8 mouse cellular contexts compared by ENCODE assay signal in the genomic region with DNA sequence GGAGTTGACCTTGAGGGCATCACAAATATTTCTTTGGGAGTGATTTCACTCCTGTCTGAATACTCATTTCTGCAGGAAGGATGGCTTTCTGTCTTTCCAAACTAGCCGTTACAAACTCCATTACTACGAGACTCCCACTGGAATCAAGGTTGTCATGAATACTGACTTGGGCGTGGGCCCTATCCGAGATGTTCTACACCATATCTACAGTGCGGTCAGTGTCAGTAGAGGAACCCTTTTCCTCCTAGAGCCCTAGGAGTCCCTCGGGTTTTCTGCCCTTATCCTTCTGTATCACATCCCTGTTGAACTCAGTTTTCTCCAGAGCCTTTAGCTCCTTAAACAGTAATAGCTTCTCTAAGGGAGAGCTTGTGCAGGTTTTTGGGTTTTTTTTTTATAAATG. TPM values are rescaled to one million over a fixed set of nuclear protein-coding genes. Genes with fewer than 3 reads are reported as not detected.
A peak's percentile ranks its signal among the peaks of the same experiment; 100 is the strongest.
DNase-seq lines count a peak whose midpoint lies in the region; ATAC-seq and TF ChIP-seq lines count a peak whose summit lies in the region.

No protein-coding gene starts in this region.

- H3K4me3 ChIP-seq in heart, postnatal 0 days (ENCODE audit: low read depth, low read length) = peak overlapping the region; percentile 57; the same call in 1 of the 2 replicates
- peak overlapping the region; percentile 78 for H3K4me3 ChIP-seq in embryonic facial prominence, embryonic 10.5 days
- peak overlapping the region; percentile 66 for H3K4me3 ChIP-seq in hindbrain, postnatal 0 days (ENCODE audit: low read length)
- peak overlapping the region; percentile 54 for H3K4me3 ChIP-seq in midbrain, embryonic 15.5 days

- ATAC-seq in heart, postnatal 0 days (ENCODE audit: insufficient read depth, low read depth) = no peak
- no peak for ATAC-seq in hindbrain, postnatal 0 days
- ATAC-seq in midbrain, embryonic 15.5 days (replicated peaks) = no peak
- ATAC-seq in granulocyte monocyte progenitor cell, adult 5-6 weeks (replicated peaks; ENCODE audit: poor library complexity, severe bottlenecking) = no peak

- H3K36me3 ChIP-seq in heart, postnatal 0 days (replicated peaks; ENCODE audit: control insufficient read depth, insufficient read depth, low read length) = peaks cover 5% of the 10 kb centered on the region; the same call in 1 of the 2 replicates
- H3K36me3 ChIP-seq in embryonic facial prominence, embryonic 10.5 days (replicated peaks) = peaks cover 14% of the 10 kb centered on the region
- H3K36me3 ChIP-seq in hindbrain, postnatal 0 days (ENCODE audit: insufficient read depth, low read length) = no peaks in the 10 kb centered on the region
- no peaks in the 10 kb centered on the region for H3K36me3 ChIP-seq in midbrain, embryonic 15.5 days (replicated peaks)

- TF ChIP-seq EP300 in heart, postnatal 0 days (IDR thresholded peaks at IDR 0.05; ENCODE audit: low read depth) = no peak

- intact Hi-C loops in heart, postnatal 10 days (cut with DNase I) = loop anchor here (2.0 to 5.0 kb wide), 2 partner anchors 52 to 70 kb away; partner anchors contain the start of genes Cyb5d1 and Naa38

- H3K27ac ChIP-seq in heart, postnatal 0 days (ENCODE audit: low read depth) = no peak overlapping the region; the same call in 1 of the 2 replicates
- no peak overlapping the region for H3K27ac ChIP-seq in embryonic facial prominence, embryonic 10.5 days (replicated peaks)
- 0 out of 2 replicates have a peak overlapping the region, but pooled peaks have one; percentile 91 for H3K27ac ChIP-seq in hindbrain, postnatal 0 days
- H3K27ac ChIP-seq in midbrain, embryonic 15.5 days = no peak overlapping the region

- no peak overlapping the region for H3K9ac ChIP-seq in heart, postnatal 0 days (replicated peaks; ENCODE audit: low read depth, low read length)
- peak overlapping the region; percentile 75; the same call in 1 of the 2 replicates for H3K9ac ChIP-seq in hindbrain, postnatal 0 days (replicated peaks; ENCODE audit: low read length)
- peak overlapping the region; percentile 66 for H3K9ac ChIP-seq in midbrain, embryonic 15.5 days

- no peak for TF ChIP-seq CTCF in heart, postnatal 0 days (IDR thresholded peaks at IDR 0.05; ENCODE audit: low read depth)
- TF ChIP-seq CTCF in hindbrain, postnatal 0 days (IDR thresholded peaks at IDR 0.05; ENCODE audit: low read depth) = no peak

- no peaks in the 10 kb centered on the region for H3K9me3 ChIP-seq in heart, postnatal 0 days (replicated peaks; ENCODE audit: control insufficient read depth, low read length)
- H3K9me3 ChIP-seq in embryonic facial prominence, embryonic 10.5 days = no peaks in the 10 kb centered on the region
- H3K9me3 ChIP-seq in hindbrain, postnatal 0 days (ENCODE audit: low read length) = no peaks in the 10 kb centered on the region
- H3K9me3 ChIP-seq in midbrain, embryonic 15.5 days = no peaks in the 10 kb centered on the region

- no peak for DNase-seq in heart, postnatal 0 days (ENCODE audit: low spot score)
- DNase-seq in heart, postnatal 10 days = no peak
- DNase-seq in embryonic facial prominence, embryonic 10.5 days (ENCODE audit: low spot score) = no peak
- no peak for DNase-seq in hindbrain, postnatal 0 days (ENCODE audit: low spot score)
- no peak for DNase-seq in right cerebral cortex, postnatal 10 days (ENCODE audit: low spot score in 2 of 2)
- DNase-seq in c-Kit-positive CD71-positive TER-119-positive erythroid progenitor cells, embryonic 14.5 days (ENCODE audit: low spot score) = no peak

- peak overlapping the region; percentile 85 for H3K4me2 ChIP-seq in heart, postnatal 0 days (ENCODE audit: low read depth, low read length)
- peak overlapping the region; percentile 98 for H3K4me2 ChIP-seq in hindbrain, postnatal 0 days (ENCODE audit: low read depth, low read length)
- peak overlapping the region; percentile 84 for H3K4me2 ChIP-seq in midbrain, embryonic 15.5 days

- H3K27me3 ChIP-seq in heart, postnatal 0 days (ENCODE audit: control insufficient read depth, insufficient read depth, low read length) = peaks cover 6% of the 10 kb centered on the region; the same call in 1 of the 2 replicates
- peaks cover 40% of the 10 kb centered on the region for H3K27me3 ChIP-seq in embryonic facial prominence, embryonic 10.5 days (replicated peaks; ENCODE audit: low read depth, poor library complexity, severe bottlenecking)
- no peaks in the 10 kb centered on the region for H3K27me3 ChIP-seq in hindbrain, postnatal 0 days (ENCODE audit: insufficient read depth, low read length)
- no peaks in the 10 kb centered on the region for H3K27me3 ChIP-seq in midbrain, embryonic 15.5 days (replicated peaks)

- WGBS in heart, postnatal 0 days = 76% methylated on average over 6 of the region's 6 CpGs
- 82% methylated on average over 6 of the region's 6 CpGs for WGBS in embryonic facial prominence, embryonic 10.5 days
- WGBS in hindbrain, postnatal 0 days = 83% methylated on average over 6 of the region's 6 CpGs
- 87% methylated on average over 6 of the region's 6 CpGs for WGBS in midbrain, embryonic 15.5 days

- H3K4me1 ChIP-seq in heart, postnatal 0 days (ENCODE audit: control insufficient read depth, insufficient read depth) = peaks cover 34% of the 10 kb centered on the region; the same call in 1 of the 2 replicates
- H3K4me1 ChIP-seq in embryonic facial prominence, embryonic 10.5 days = peaks cover 52% of the 10 kb centered on the region
- peaks cover 18% of the 10 kb centered on the region for H3K4me1 ChIP-seq in hindbrain, postnatal 0 days (ENCODE audit: insufficient read depth, low read length)
- H3K4me1 ChIP-seq in midbrain, embryonic 15.5 days = peaks cover 54% of the 10 kb centered on the region

RNA-seq across cellular contexts. Expression of gene Trappc1, which starts 1.0 kb away (rescaled TPM):
- 240 and 263 TPM in 2 replicates for total RNA-seq in heart, postnatal 0 days (2014; rRNA removed; ENCODE audit: low replicate concordance)
- polyA plus RNA-seq in heart, postnatal 0 days (2015; fragmentation: Nextera tagmentation; extraction: Ambion mirVana) = 180 and 186 TPM in 2 replicates
- 10 to 100 TPM; 71.8 to 73.7 TPM for total RNA-seq in heart, postnatal 10 days (2021)
- polyA plus RNA-seq in embryonic facial prominence, embryonic 10.5 days (2016; fragmentation: Nextera tagmentation; extraction: Ambion mirVana) = 152 and 159 TPM in 2 replicates
- 150 and 157 TPM in 2 replicates for total RNA-seq in hindbrain, postnatal 0 days (2014; rRNA removed)
- 171 and 173 TPM in 2 replicates for polyA plus RNA-seq in hindbrain, postnatal 0 days (2015; fragmentation: Nextera tagmentation; extraction: Ambion mirVana)
- polyA plus RNA-seq in midbrain, embryonic 15.5 days (2015; fragmentation: Nextera tagmentation; extraction: Ambion mirVana) = 182 and 184 TPM in 2 replicates
- total RNA-seq in granulocyte monocyte progenitor cell, adult 5-6 weeks (2014; fragmentation: Nextera tagmentation) = 89.2 and 132 TPM in 2 replicates
- 92.6 and 103 TPM in 2 replicates for total RNA-seq in granulocyte monocyte progenitor cell, adult 5-6 weeks (2017)

RNA-seq across cellular contexts. Expression of gene Cntrob, which starts 1.2 kb away (rescaled TPM):
- 7.5 and 15.5 TPM in 2 replicates for total RNA-seq in heart, postnatal 0 days (2014; rRNA removed; ENCODE audit: low replicate concordance)
- 6.9 and 8.4 TPM in 2 replicates for polyA plus RNA-seq in heart, postnatal 0 days (2015; fragmentation: Nextera tagmentation; extraction: Ambion mirVana)
- 1 to 10 TPM; 5.7 to 8.6 TPM for total RNA-seq in heart, postnatal 10 days (2021)
- polyA plus RNA-seq in embryonic facial prominence, embryonic 10.5 days (2016; fragmentation: Nextera tagmentation; extraction: Ambion mirVana) = 34.1 and 37.3 TPM in 2 replicates
- 13.3 and 22.0 TPM in 2 replicates for total RNA-seq in hindbrain, postnatal 0 days (2014; rRNA removed)
- polyA plus RNA-seq in hindbrain, postnatal 0 days (2015; fragmentation: Nextera tagmentation; extraction: Ambion mirVana) = 11.0 and 12.0 TPM in 2 replicates
- 22.1 and 22.2 TPM in 2 replicates for polyA plus RNA-seq in midbrain, embryonic 15.5 days (2015; fragmentation: Nextera tagmentation; extraction: Ambion mirVana)
- total RNA-seq in granulocyte monocyte progenitor cell, adult 5-6 weeks (2014; fragmentation: Nextera tagmentation) = 30.7 and 36.3 TPM in 2 replicates
- 21.3 and 24.2 TPM in 2 replicates for total RNA-seq in granulocyte monocyte progenitor cell, adult 5-6 weeks (2017)

RNA-seq across cellular contexts. Expression of gene Kcnab3, which starts 1.3 kb away (rescaled TPM):
- total RNA-seq in heart, postnatal 0 days (2014; rRNA removed; ENCODE audit: low replicate concordance) = 1.1 and 2.8 TPM in 2 replicates
- polyA plus RNA-seq in heart, postnatal 0 days (2015; fragmentation: Nextera tagmentation; extraction: Ambion mirVana) = 1.1 and 1.4 TPM in 2 replicates
- 1 to 10 TPM in 1 of 2 experiments, under 1 TPM in 1; 0.97 to 1.0 TPM for total RNA-seq in heart, postnatal 10 days (2021)
- 0.75 and 1.1 TPM in 2 replicates for polyA plus RNA-seq in embryonic facial prominence, embryonic 10.5 days (2016; fragmentation: Nextera tagmentation; extraction: Ambion mirVana)
- 5.5 and 7.8 TPM in 2 replicates for total RNA-seq in hindbrain, postnatal 0 days (2014; rRNA removed)
- polyA plus RNA-seq in hindbrain, postnatal 0 days (2015; fragmentation: Nextera tagmentation; extraction: Ambion mirVana) = 6.1 and 6.6 TPM in 2 replicates
- 4.1 and 4.9 TPM in 2 replicates for polyA plus RNA-seq in midbrain, embryonic 15.5 days (2015; fragmentation: Nextera tagmentation; extraction: Ambion mirVana)
- not detected in 2 replicates for total RNA-seq in granulocyte monocyte progenitor cell, adult 5-6 weeks (2014; fragmentation: Nextera tagmentation)
- 0.09 TPM in 1 of 2 replicates, not detected in the other for total RNA-seq in granulocyte monocyte progenitor cell, adult 5-6 weeks (2017)

RNA-seq across cellular contexts. Expression of gene Rnf227, which starts 15.5 kb away (rescaled TPM):
- total RNA-seq in heart, postnatal 0 days (2014; rRNA removed; ENCODE audit: low replicate concordance) = 1.5 and 10.2 TPM in 2 replicates
- 3.4 and 4.3 TPM in 2 replicates for polyA plus RNA-seq in heart, postnatal 0 days (2015; fragmentation: Nextera tagmentation; extraction: Ambion mirVana)
- total RNA-seq in heart, postnatal 10 days (2021) = 1 to 10 TPM in 1 of 2 experiments, under 1 TPM in 1; 0.89 to 1.7 TPM
- 18.7 and 18.8 TPM in 2 replicates for polyA plus RNA-seq in embryonic facial prominence, embryonic 10.5 days (2016; fragmentation: Nextera tagmentation; extraction: Ambion mirVana)
- 127 and 141 TPM in 2 replicates for total RNA-seq in hindbrain, postnatal 0 days (2014; rRNA removed)
- polyA plus RNA-seq in hindbrain, postnatal 0 days (2015; fragmentation: Nextera tagmentation; extraction: Ambion mirVana) = 234 and 241 TPM in 2 replicates
- 278 and 308 TPM in 2 replicates for polyA plus RNA-seq in midbrain, embryonic 15.5 days (2015; fragmentation: Nextera tagmentation; extraction: Ambion mirVana)
- 5.4 and 6.7 TPM in 2 replicates for total RNA-seq in granulocyte monocyte progenitor cell, adult 5-6 weeks (2014; fragmentation: Nextera tagmentation)
- total RNA-seq in granulocyte monocyte progenitor cell, adult 5-6 weeks (2017) = 4.5 and 7.6 TPM in 2 replicates

RNA-seq across cellular contexts. Expression of gene Chd3, which starts 44.5 kb away (rescaled TPM):
- total RNA-seq in heart, postnatal 0 days (2014; rRNA removed; ENCODE audit: low replicate concordance) = 23.6 and 23.8 TPM in 2 replicates
- 10.3 and 12.4 TPM in 2 replicates for polyA plus RNA-seq in heart, postnatal 0 days (2015; fragmentation: Nextera tagmentation; extraction: Ambion mirVana)
- 10 to 100 TPM; 62.0 to 66.7 TPM for total RNA-seq in heart, postnatal 10 days (2021)
- polyA plus RNA-seq in embryonic facial prominence, embryonic 10.5 days (2016; fragmentation: Nextera tagmentation; extraction: Ambion mirVana) = 46.2 and 55.9 TPM in 2 replicates
- total RNA-seq in hindbrain, postnatal 0 days (2014; rRNA removed) = 252 and 255 TPM in 2 replicates
- polyA plus RNA-seq in hindbrain, postnatal 0 days (2015; fragmentation: Nextera tagmentation; extraction: Ambion mirVana) = 46.6 and 49.7 TPM in 2 replicates
- 98.2 and 102 TPM in 2 replicates for polyA plus RNA-seq in midbrain, embryonic 15.5 days (2015; fragmentation: Nextera tagmentation; extraction: Ambion mirVana)
- 37.0 and 59.8 TPM in 2 replicates for total RNA-seq in granulocyte monocyte progenitor cell, adult 5-6 weeks (2014; fragmentation: Nextera tagmentation)
- total RNA-seq in granulocyte monocyte progenitor cell, adult 5-6 weeks (2017) = 26.9 and 37.7 TPM in 2 replicates
